Mouse (Mus musculus) heart, embryonic 11.5 days (tissue): ENCODE measurements at regions not wholly inside any gene's neighbourhood (a gene's known extent, or its start where the extent isn't known, plus 50 kb on each side); places are given as distances from the start of the nearest gene placed in this dataset.
A peak's percentile ranks its signal among the peaks of the same experiment; 100 is the strongest.

ENCODE experiments used
- ATAC-seq: fragments of 200-750 bp; cut with Nextera tagmentation; replicated peaks from 2 replicates; pipeline ENCODE4 v1.8.0; 2017; ENCODE audit warnings: moderate library complexity; ENCODE audit not compliant: insufficient number of reproducible peaks, low FRiP score, low TSS enrichment
- H3K27ac ChIP-seq: fragments of 300-500 bp; sonication (generic); 2 replicates; pipeline ENCODE4 v1.5.1; 2014; ENCODE audit warnings: mild to moderate bottlenecking, low read depth, low read length
- H3K27me3 ChIP-seq: fragments of 300-500 bp; sonication (generic); 2 replicates; pipeline ENCODE4 v1.6.1; 2014; ENCODE audit warnings: mild to moderate bottlenecking, low read length, mixed read lengths; ENCODE audit not compliant: control insufficient read depth, insufficient read depth
- H3K36me3 ChIP-seq: fragments of 300-500 bp; sonication (generic); 2 replicates; pipeline ENCODE4 v1.6.1; 2014; ENCODE audit warnings: mild to moderate bottlenecking, low read length, moderate library complexity, mixed read lengths; ENCODE audit not compliant: control insufficient read depth, insufficient read depth
- H3K4me1 ChIP-seq: fragments of 300-500 bp; sonication (generic); 2 replicates; pipeline ENCODE4 v1.6.1; 2014; ENCODE audit warnings: low read length; ENCODE audit not compliant: control insufficient read depth, insufficient read depth
- H3K4me2 ChIP-seq: fragments of 300-500 bp; sonication (generic); 2 replicates; pipeline ENCODE4 v1.6.1; 2014; ENCODE audit warnings: mild to moderate bottlenecking, moderate library complexity
- H3K4me3 ChIP-seq: fragments of 300-500 bp; sonication (generic); 2 replicates; pipeline ENCODE4 v1.5.1; 2014; ENCODE audit warnings: low read depth, low read length
- H3K9ac ChIP-seq: fragments of 300-500 bp; sonication (generic); 2 replicates; pipeline ENCODE4 v1.6.1; 2014; ENCODE audit warnings: mild to moderate bottlenecking, low read depth, low read length, moderate library complexity
- H3K9me3 ChIP-seq: fragments of 300-500 bp; sonication (generic); replicated peaks from 2 replicates; pipeline ENCODE4 v1.6.1; 2016; ENCODE audit warnings: low read length; ENCODE audit not compliant: control insufficient read depth
- WGBS: fragments of 180-500 bp; shearing (Covaris S2); extraction: QIAGEN DNeasy Blood & Tissue Kit; methylation state at CpG from one replicate; pipeline ENCODE4 v1.1.7; 2014; ENCODE audit not compliant: insufficient replicate concordance; 5-methylcytosine and 5-hydroxymethylcytosine counted together

- Histone ChIP-seq H3K9me3 (no peaks in the 10 kb centered on the region), H3K9ac (no peak overlapping the region)
- WGBS: 82% methylated on average over 7 of the region's 7 CpGs
These were observed 105.3 kb upstream of the Spata13 start for GRCm38 (mm10) chr14:60528520-60528919.

GRCm38 (mm10) chr14:60529022-60529421 is 104.8 kb upstream of the Spata13 start:
- Histone ChIP-seq H3K36me3 (no peaks in the 10 kb centered on the region), H3K27me3 (no peaks in the 10 kb centered on the region), H3K4me1 (no peaks in the 10 kb centered on the region), H3K27ac (no peak overlapping the region), H3K9ac (no peak overlapping the region), H3K9me3 (no peaks in the 10 kb centered on the region), H3K4me2 (no peak overlapping the region), H3K4me3 (no peak overlapping the region)
- WGBS: 87% methylated on average over 3 of the region's 3 CpGs
- no peak for ATAC-seq

More at GRCm38 (mm10) chr14:60528520-60528919, 105.3 kb upstream of the Spata13 start:
- no peak overlapping the region for H3K4me2 ChIP-seq
- no peaks in the 10 kb centered on the region for H3K4me1 ChIP-seq
- ATAC-seq: no peak
- no peaks in the 10 kb centered on the region for H3K36me3 ChIP-seq
- H3K27ac ChIP-seq: no peak overlapping the region
- no peak overlapping the region for H3K4me3 ChIP-seq
- H3K27me3 ChIP-seq: no peaks in the 10 kb centered on the region

- no peak overlapping the region for H3K4me3 ChIP-seq
- no peaks in the 10 kb centered on the region for H3K27me3 ChIP-seq
- no peaks in the 10 kb centered on the region for H3K4me1 ChIP-seq
- ATAC-seq: no peak; the same call in 1 of the 2 replicates
- no peaks in the 10 kb centered on the region for H3K36me3 ChIP-seq
- WGBS: 24% methylated on average over 7 of the region's 7 CpGs
- no peak overlapping the region for H3K9ac ChIP-seq
- no peak overlapping the region for H3K4me2 ChIP-seq
- H3K27ac ChIP-seq: no peak overlapping the region
- H3K9me3 ChIP-seq: no peaks in the 10 kb centered on the region
These were observed 104.0 kb upstream of the Spata13 start for GRCm38 (mm10) chr14:60529646-60530347.

- H3K9me3 ChIP-seq: no peaks in the 10 kb centered on the region
- no peaks in the 10 kb centered on the region for H3K27me3 ChIP-seq
- no peaks in the 10 kb centered on the region for H3K36me3 ChIP-seq
- H3K4me3 ChIP-seq: no peak overlapping the region
- no peak overlapping the region for H3K27ac ChIP-seq
- H3K9ac ChIP-seq: 0 out of 2 replicates have a peak overlapping the region, but pooled peaks have one; percentile 6
- no peak overlapping the region for H3K4me2 ChIP-seq
- ATAC-seq: peak; percentile 35; the same call in 1 of the 2 replicates
- no peaks in the 10 kb centered on the region for H3K4me1 ChIP-seq
- 24% methylated on average over 6 of the region's 6 CpGs for WGBS
These were observed 103.5 kb upstream of the Spata13 start for GRCm38 (mm10) chr14:60530348-60530711.

GRCm38 (mm10) chr14:60530973-60531372 is 102.8 kb upstream of the Spata13 start:
- H3K36me3 ChIP-seq: no peaks in the 10 kb centered on the region
- no peaks in the 10 kb centered on the region for H3K9me3 ChIP-seq
- H3K9ac ChIP-seq: no peak overlapping the region
- WGBS: 79% methylated on average over 5 of the region's 5 CpGs
- no peak overlapping the region for H3K4me3 ChIP-seq
- no peaks in the 10 kb centered on the region for H3K27me3 ChIP-seq
- no peak for ATAC-seq
- no peak overlapping the region for H3K27ac ChIP-seq
- H3K4me2 ChIP-seq: no peak overlapping the region
- no peaks in the 10 kb centered on the region for H3K4me1 ChIP-seq

GRCm38 (mm10) chr14:60531766-60532165 is 102.0 kb upstream of the Spata13 start:
- no peak overlapping the region for H3K9ac ChIP-seq
- no peak for ATAC-seq
- H3K4me1 ChIP-seq: no peaks in the 10 kb centered on the region
- H3K4me3 ChIP-seq: no peak overlapping the region
- H3K27me3 ChIP-seq: no peaks in the 10 kb centered on the region
- no peak overlapping the region for H3K4me2 ChIP-seq
- H3K36me3 ChIP-seq: no peaks in the 10 kb centered on the region
- H3K27ac ChIP-seq: no peak overlapping the region
- H3K9me3 ChIP-seq: no peaks in the 10 kb centered on the region

- no peaks in the 10 kb centered on the region for H3K27me3 ChIP-seq
- 67% methylated on average over 23 of the region's 23 CpGs for WGBS
- H3K9me3 ChIP-seq: no peaks in the 10 kb centered on the region
- ATAC-seq: no peak
- H3K27ac ChIP-seq: no peak overlapping the region
- H3K36me3 ChIP-seq: no peaks in the 10 kb centered on the region
- no peak overlapping the region for H3K4me2 ChIP-seq
- H3K9ac ChIP-seq: no peak overlapping the region
- H3K4me1 ChIP-seq: no peaks in the 10 kb centered on the region
- no peak overlapping the region for H3K4me3 ChIP-seq
These were observed 100.2 kb upstream of the Spata13 start for GRCm38 (mm10) chr14:60533452-60534224.

GRCm38 (mm10) chr14:60539040-60539439 is 94.8 kb upstream of the Spata13 start:
- WGBS: 59% methylated on average over 2 of the region's 2 CpGs
- no peak overlapping the region for H3K27ac ChIP-seq
- H3K4me3 ChIP-seq: no peak overlapping the region
- H3K4me1 ChIP-seq: no peaks in the 10 kb centered on the region
- no peak overlapping the region for H3K4me2 ChIP-seq
- ATAC-seq: no peak
- no peaks in the 10 kb centered on the region for H3K9me3 ChIP-seq
- no peaks in the 10 kb centered on the region for H3K27me3 ChIP-seq
- H3K9ac ChIP-seq: no peak overlapping the region
- no peaks in the 10 kb centered on the region for H3K36me3 ChIP-seq

GRCm38 (mm10) chr14:60540111-60540510 is 93.7 kb upstream of the Spata13 start:
- Histone ChIP-seq H3K27me3 (no peaks in the 10 kb centered on the region), H3K36me3 (no peaks in the 10 kb centered on the region), H3K4me2 (no peak overlapping the region), H3K9ac (no peak overlapping the region), H3K4me1 (no peaks in the 10 kb centered on the region), H3K9me3 (no peaks in the 10 kb centered on the region), H3K27ac (no peak overlapping the region), H3K4me3 (no peak overlapping the region)
- ATAC-seq: no peak
- 72% methylated on average over 4 of the region's 4 CpGs for WGBS
